Mouse (Mus musculus) neural tube, embryonic 14.5 days (tissue): Measurements from ENCODE around the gene Smim12. TPM values are rescaled to one million over a fixed set of nuclear protein-coding genes. Genes with fewer than 3 reads are reported as not detected.

Experiments
- ATAC-seq: fragments of 200-750 bp; cut with Nextera tagmentation; 2 replicates; pipeline ENCODE4 v1.8.0; 2017; ENCODE audit warnings: low read depth, mild to moderate bottlenecking, moderate TSS enrichment, moderate library complexity
- H3K27ac ChIP-seq: fragments of 300-500 bp; sonication (generic); 2 replicates; pipeline ENCODE4 v1.5.1; 2014; ENCODE audit warnings: low read depth, mild to moderate bottlenecking, control low read depth, low read length, moderate library complexity, mixed read lengths
- H3K27me3 ChIP-seq: fragments of 300-500 bp; sonication (generic); 2 replicates; pipeline ENCODE4 v1.6.1; 2014; ENCODE audit warnings: low read length; ENCODE audit not compliant: control insufficient read depth, insufficient read depth
- H3K36me3 ChIP-seq: fragments of 300-500 bp; sonication (generic); 2 replicates; pipeline ENCODE4 v1.6.1; 2014; ENCODE audit warnings: low read length, mixed read lengths; ENCODE audit not compliant: control insufficient read depth, insufficient read depth
- H3K4me1 ChIP-seq: fragments of 300-500 bp; sonication (generic); 2 replicates; pipeline ENCODE4 v1.6.1; 2014; ENCODE audit warnings: low read length; ENCODE audit not compliant: control insufficient read depth, insufficient read depth
- H3K4me2 ChIP-seq: fragments of 300-500 bp; sonication (generic); 2 replicates; pipeline ENCODE4 v1.6.1; 2014; ENCODE audit warnings: mild to moderate bottlenecking, low read depth, low read length, control low read depth
- H3K4me3 ChIP-seq: fragments of 300-500 bp; sonication (generic); 2 replicates; pipeline ENCODE4 v1.5.1; 2014; ENCODE audit warnings: low read depth, low read length, control low read depth, mixed read lengths
- H3K9ac ChIP-seq: fragments of 300-500 bp; sonication (generic); replicated peaks from 2 replicates; pipeline ENCODE4 v1.6.1; 2014; ENCODE audit warnings: low read depth, mild to moderate bottlenecking, control low read depth, low read length, mixed read lengths
- H3K9me3 ChIP-seq: fragments of 300-500 bp; sonication (generic); 2 replicates; pipeline ENCODE4 v1.6.1; 2016; ENCODE audit warnings: low read length; ENCODE audit not compliant: control insufficient read depth
- WGBS: fragments of 180-500 bp; shearing (Covaris S2); extraction: QIAGEN DNeasy Blood & Tissue Kit; methylation state at CpG from one replicate; pipeline ENCODE4 v1.1.7; 2014; 5-methylcytosine and 5-hydroxymethylcytosine counted together
- polyA plus RNA-seq: library from polyadenylated mRNA; unstranded; fragments of >200 nt; fragmentation: Nextera tagmentation; extraction: Ambion mirVana; gene quantifications from 2 replicates; pipeline ENCODE4 v1.2.1, GENCODE M21; 2014

The Smim12 gene
- polyA plus RNA-seq, 1 experiment from 2014 or later = 62.7 TPM

GRCm38 (mm10) chr4:127243953-127244352 is 369 bp downstream of the Smim12 start:
- H3K9me3 ChIP-seq = no peaks in the 10 kb centered on the region
- H3K27ac ChIP-seq = no peak overlapping the region
- peak overlapping the region; percentile 94 for H3K4me2 ChIP-seq
- peak overlapping the region; percentile 86 for H3K9ac ChIP-seq
- no peak; the same call in 1 of the 2 replicates for ATAC-seq
- H3K4me1 ChIP-seq = peaks cover 4% of the 10 kb centered on the region; the same call in 1 of the 2 replicates
- H3K27me3 ChIP-seq = no peaks in the 10 kb centered on the region
- H3K36me3 ChIP-seq = peaks cover 6% of the 10 kb centered on the region; the same call in 1 of the 2 replicates
- 0% methylated on average over 26 of the region's 26 CpGs for WGBS
- H3K4me3 ChIP-seq = peak overlapping the region; percentile 97

GRCm38 (mm10) chr4:127249701-127250349 is 6.2 kb downstream of the Smim12 start:
- no peak overlapping the region for H3K9ac ChIP-seq
- H3K4me3 ChIP-seq = no peak overlapping the region

GRCm38 (mm10) chr4:127251963-127252585 is 8.5 kb downstream of the Smim12 start:
- Histone ChIP-seq H3K4me3 (no peak overlapping the region), H3K36me3 (peaks cover 5% of the 10 kb centered on the region; the same call in 1 of the 2 replicates), H3K9me3 (no peaks in the 10 kb centered on the region), H3K4me2 (no peak overlapping the region), H3K27me3 (no peaks in the 10 kb centered on the region), H3K9ac (no peak overlapping the region), H3K4me1 (no peaks in the 10 kb centered on the region), H3K27ac (no peak overlapping the region)
- no peak for ATAC-seq
- 59% methylated on average over 22 of the region's 22 CpGs for WGBS

More at GRCm38 (mm10) chr4:127249701-127250349, 6.2 kb downstream of the Smim12 start:
- ATAC-seq = peak; percentile 96
- H3K4me2 ChIP-seq = no peak overlapping the region
- no peaks in the 10 kb centered on the region for H3K27me3 ChIP-seq
- no peaks in the 10 kb centered on the region for H3K4me1 ChIP-seq
- H3K36me3 ChIP-seq = peaks cover 6% of the 10 kb centered on the region; the same call in 1 of the 2 replicates
- H3K27ac ChIP-seq = no peak overlapping the region
- 3% methylated on average over 5 of the region's 5 CpGs for WGBS
- no peaks in the 10 kb centered on the region for H3K9me3 ChIP-seq

GRCm38 (mm10) chr4:127256739-127257138 is 13.2 kb downstream of the Smim12 start:
- H3K27ac ChIP-seq = no peak overlapping the region
- no peak for ATAC-seq
- H3K27me3 ChIP-seq = no peaks in the 10 kb centered on the region
- H3K36me3 ChIP-seq = no peaks in the 10 kb centered on the region
- no peak overlapping the region for H3K9ac ChIP-seq
- no peak overlapping the region for H3K4me2 ChIP-seq
- 55% methylated on average over 5 of the region's 5 CpGs for WGBS
- H3K4me1 ChIP-seq = no peaks in the 10 kb centered on the region
- no peak overlapping the region for H3K4me3 ChIP-seq
- no peaks in the 10 kb centered on the region for H3K9me3 ChIP-seq

GRCm38 (mm10) chr4:127258186-127258897 is 14.8 kb downstream of the Smim12 start:
- no peak overlapping the region for H3K9ac ChIP-seq
- no peaks in the 10 kb centered on the region for H3K9me3 ChIP-seq
- H3K27me3 ChIP-seq = no peaks in the 10 kb centered on the region
- no peak overlapping the region for H3K4me3 ChIP-seq
- no peaks in the 10 kb centered on the region for H3K36me3 ChIP-seq
- H3K27ac ChIP-seq = no peak overlapping the region
- WGBS = 66% methylated on average over 12 of the region's 12 CpGs
- H3K4me1 ChIP-seq = no peaks in the 10 kb centered on the region
- ATAC-seq = no peak
- no peak overlapping the region for H3K4me2 ChIP-seq

- H3K9ac ChIP-seq = no peak overlapping the region
- ATAC-seq = no peak
- no peaks in the 10 kb centered on the region for H3K36me3 ChIP-seq
- no peaks in the 10 kb centered on the region for H3K9me3 ChIP-seq
- no peaks in the 10 kb centered on the region for H3K4me1 ChIP-seq
- 88% methylated on average over 14 of the region's 14 CpGs for WGBS
- H3K27me3 ChIP-seq = no peaks in the 10 kb centered on the region
- H3K4me2 ChIP-seq = no peak overlapping the region
- no peak overlapping the region for H3K27ac ChIP-seq
- H3K4me3 ChIP-seq = no peak overlapping the region
These were observed 18.0 kb downstream of the Smim12 start for GRCm38 (mm10) chr4:127261601-127262000.

GRCm38 (mm10) chr4:127263438-127264182 is 20.0 kb downstream of the Smim12 start:
- Histone ChIP-seq H3K36me3 (no peaks in the 10 kb centered on the region), H3K27me3 (no peaks in the 10 kb centered on the region), H3K27ac (no peak overlapping the region), H3K9ac (no peak overlapping the region), H3K9me3 (no peaks in the 10 kb centered on the region), H3K4me2 (no peak overlapping the region), H3K4me1 (no peaks in the 10 kb centered on the region), H3K4me3 (no peak overlapping the region)
- WGBS = 62% methylated on average over 19 of the region's 19 CpGs
- ATAC-seq = no peak

- no peaks in the 10 kb centered on the region for H3K4me1 ChIP-seq
- no peaks in the 10 kb centered on the region for H3K27me3 ChIP-seq
- no peak overlapping the region for H3K4me2 ChIP-seq
- H3K9me3 ChIP-seq = no peaks in the 10 kb centered on the region
- no peak overlapping the region for H3K27ac ChIP-seq
- no peak overlapping the region for H3K9ac ChIP-seq
- WGBS = 62% methylated on average over 5 of the region's 5 CpGs
- no peak for ATAC-seq
- H3K4me3 ChIP-seq = no peak overlapping the region
- H3K36me3 ChIP-seq = no peaks in the 10 kb centered on the region
These were observed 20.6 kb downstream of the Smim12 start for GRCm38 (mm10) chr4:127264183-127264554.
